Mouse (Mus musculus): ENCODE measurements at regions not wholly inside any gene's neighbourhood (a gene's known extent, or its start where the extent isn't known, plus 50 kb on each side); places are given as distances from the start of the nearest gene placed in this dataset.

DNA sequence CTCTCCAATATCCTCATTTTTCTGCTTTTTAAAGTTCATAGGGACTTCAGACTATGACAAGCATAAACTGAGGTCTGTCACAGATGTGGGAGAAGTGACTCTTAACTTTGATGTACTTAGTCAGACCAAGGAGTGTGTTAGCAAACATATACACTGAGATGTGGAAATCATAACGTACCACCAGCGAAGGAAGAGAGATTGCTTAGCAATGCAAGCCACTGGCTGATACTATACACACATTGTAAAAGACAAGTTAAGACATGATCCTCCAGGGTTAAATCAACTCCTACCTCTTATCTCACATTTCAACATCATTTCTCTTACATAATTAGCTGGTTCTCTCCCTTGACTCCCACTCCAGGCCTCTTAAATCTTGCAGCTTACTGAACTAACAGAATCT, 227.9 kb upstream of the Rarb start:
- H3K4me1 ChIP-seq (ENCODE audit: insufficient read depth, low read length) = no peaks in the 10 kb centered on the region
- H3K36me3 ChIP-seq (ENCODE audit: insufficient read depth, low read length) = no peaks in the 10 kb centered on the region
- H3K4me3 ChIP-seq (ENCODE audit: low read depth, low read length) = no peak overlapping the region
- H3K9ac ChIP-seq (replicated peaks; ENCODE audit: low read length, poor library complexity, severe bottlenecking) = no peak overlapping the region
- no peak overlapping the region for H3K27ac ChIP-seq (ENCODE audit: low read depth, low read length)
- ATAC-seq (ENCODE audit: low FRiP score) (no peak), DNase-seq (ENCODE audit: low spot score) (no peak)
- H3K9me3 ChIP-seq (ENCODE audit: low read length) = no peaks in the 10 kb centered on the region
- WGBS = 84% methylated on average over 2 of the region's 2 CpGs
- no peak overlapping the region for H3K4me2 ChIP-seq (ENCODE audit: low read depth, low read length, poor library complexity, severe bottlenecking)
- H3K27me3 ChIP-seq (ENCODE audit: insufficient read depth, low read length) = no peaks in the 10 kb centered on the region
- TF ChIP-seq CTCF (IDR thresholded peaks at IDR 0.05) = no peak

DNA sequence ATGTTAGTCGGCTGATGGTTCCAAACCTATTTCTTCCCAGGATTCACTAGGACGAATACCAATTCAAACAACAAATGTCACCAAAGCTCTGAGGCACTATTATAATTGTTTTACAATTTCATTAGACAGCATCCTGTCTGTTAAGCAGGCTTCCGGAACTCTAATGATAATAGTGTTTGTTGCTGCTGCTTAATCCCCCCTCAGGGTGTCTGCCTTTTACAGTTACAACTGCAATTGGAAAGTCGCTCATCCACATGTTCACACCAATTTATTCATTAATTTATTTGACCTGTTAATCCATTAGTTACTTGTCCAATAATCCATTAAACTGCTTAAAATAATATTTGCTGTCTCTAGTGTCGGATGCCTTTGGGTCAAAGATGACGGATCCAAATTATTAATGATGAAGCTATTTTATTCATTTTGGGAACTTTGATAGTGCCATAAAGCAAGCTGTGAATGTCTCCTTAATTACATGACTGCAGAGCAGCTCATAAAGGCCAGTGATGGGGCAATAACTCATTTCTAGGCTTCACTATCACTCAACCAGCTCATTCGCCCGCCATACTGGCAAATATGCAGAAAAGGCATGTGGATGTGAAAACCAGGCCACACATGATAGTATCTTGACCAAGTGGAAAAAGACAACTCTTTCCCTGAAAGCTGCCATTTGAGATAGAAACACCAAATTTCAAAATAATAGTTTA, 226.6 kb upstream of the Rarb start:
- Histone ChIP-seq H3K4me3 (ENCODE audit: low read depth, low read length) (no peak overlapping the region), H3K36me3 (ENCODE audit: insufficient read depth, low read length) (no peaks in the 10 kb centered on the region), H3K27ac (ENCODE audit: low read depth, low read length) (no peak overlapping the region), H3K27me3 (ENCODE audit: insufficient read depth, low read length) (no peaks in the 10 kb centered on the region), H3K9me3 (ENCODE audit: low read length) (no peaks in the 10 kb centered on the region), H3K4me2 (ENCODE audit: low read depth, low read length, poor library complexity, severe bottlenecking) (no peak overlapping the region), H3K9ac (replicated peaks; ENCODE audit: low read length, poor library complexity, severe bottlenecking) (no peak overlapping the region), H3K4me1 (ENCODE audit: insufficient read depth, low read length) (no peaks in the 10 kb centered on the region)
- no peak for ATAC-seq (ENCODE audit: low FRiP score)
- no peak for TF ChIP-seq CTCF (IDR thresholded peaks at IDR 0.05)
- WGBS = 74% methylated on average over 8 of the region's 8 CpGs
- DNase-seq (ENCODE audit: low spot score) = peak; percentile 18

DNA sequence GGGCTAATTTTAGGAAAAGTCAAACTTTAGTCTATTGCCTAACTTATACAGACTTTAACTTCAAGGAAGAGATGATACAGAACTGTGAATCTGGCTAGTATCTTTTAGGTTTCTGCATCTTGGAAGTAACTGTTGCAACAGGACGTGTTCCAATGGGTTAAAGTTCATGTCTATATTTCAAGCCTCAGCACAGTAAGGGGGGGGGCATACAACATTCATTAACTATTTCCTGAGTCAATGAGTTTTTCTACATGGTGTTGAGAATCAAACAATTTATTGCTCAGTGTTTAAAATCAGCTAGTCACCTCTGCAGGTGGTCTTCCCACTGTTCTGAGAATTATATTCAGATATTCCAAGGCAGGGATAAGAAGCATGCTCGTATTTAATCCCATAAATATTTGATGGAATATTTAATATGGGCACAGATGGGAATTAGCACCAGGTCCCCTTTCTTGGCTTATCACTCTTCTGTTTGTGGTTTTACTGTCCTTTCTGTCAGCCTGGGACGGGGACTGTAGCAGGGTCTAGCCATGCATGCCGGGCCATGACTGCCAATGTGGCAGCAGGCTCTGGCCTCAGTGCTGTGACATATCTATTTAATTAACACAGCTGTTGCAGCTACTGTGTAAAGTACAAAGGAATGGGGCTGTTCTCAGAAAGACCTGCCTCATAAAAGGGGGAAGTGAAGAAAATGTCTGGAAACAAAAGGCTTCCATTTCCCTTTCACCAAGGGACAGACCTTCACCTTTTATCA, 201.8 kb upstream of the Rarb start:
- ATAC-seq (ENCODE audit: low FRiP score) = no peak
- TF ChIP-seq CTCF (IDR thresholded peaks at IDR 0.05) = no peak

DNA sequence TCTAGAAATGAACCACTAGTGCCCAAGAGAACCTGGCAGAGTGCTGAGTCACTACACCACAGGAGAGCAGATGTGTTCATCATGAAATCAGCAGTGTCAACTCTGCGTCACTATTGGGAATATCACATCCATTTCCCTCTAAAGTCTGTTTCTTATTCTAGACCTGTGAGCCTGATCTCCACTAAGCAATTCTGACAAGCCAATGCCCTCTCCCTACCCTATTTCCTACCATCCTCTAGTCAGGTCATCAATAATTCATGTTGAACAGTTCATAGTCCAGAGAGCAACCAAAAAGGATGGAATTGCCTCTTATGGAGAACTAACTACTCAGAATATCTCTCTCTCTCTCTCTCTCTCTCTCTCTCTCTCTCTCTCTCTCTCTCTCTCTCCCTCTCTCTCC, 194.0 kb upstream of the Rarb start:
- TF ChIP-seq CTCF (IDR thresholded peaks at IDR 0.05) = no peak
- 90% methylated on average over 1 of the region's 1 CpGs for WGBS
- H3K4me2 ChIP-seq (ENCODE audit: low read depth, low read length, poor library complexity, severe bottlenecking) = no peak overlapping the region
- no peak for DNase-seq (ENCODE audit: low spot score)
- H3K27ac ChIP-seq (ENCODE audit: low read depth, low read length) = no peak overlapping the region
- no peaks in the 10 kb centered on the region for H3K27me3 ChIP-seq (ENCODE audit: insufficient read depth, low read length)
- no peak overlapping the region for H3K9ac ChIP-seq (replicated peaks; ENCODE audit: low read length, poor library complexity, severe bottlenecking)
- H3K9me3 ChIP-seq (ENCODE audit: low read length) = no peaks in the 10 kb centered on the region
- no peaks in the 10 kb centered on the region for H3K4me1 ChIP-seq (ENCODE audit: insufficient read depth, low read length)
- no peak overlapping the region for H3K4me3 ChIP-seq (ENCODE audit: low read depth, low read length)
- H3K36me3 ChIP-seq (ENCODE audit: insufficient read depth, low read length) = no peaks in the 10 kb centered on the region
- ATAC-seq (ENCODE audit: low FRiP score) = no peak

More for the DNA sequence above, 201.8 kb upstream of the Rarb start:
- Histone ChIP-seq H3K4me1 (ENCODE audit: insufficient read depth, low read length) (no peaks in the 10 kb centered on the region), H3K36me3 (ENCODE audit: insufficient read depth, low read length) (no peaks in the 10 kb centered on the region), H3K4me2 (ENCODE audit: low read depth, low read length, poor library complexity, severe bottlenecking) (no peak overlapping the region), H3K4me3 (ENCODE audit: low read depth, low read length) (no peak overlapping the region), H3K9me3 (ENCODE audit: low read length) (no peaks in the 10 kb centered on the region), H3K9ac (replicated peaks; ENCODE audit: low read length, poor library complexity, severe bottlenecking) (no peak overlapping the region), H3K27ac (ENCODE audit: low read depth, low read length) (no peak overlapping the region), H3K27me3 (ENCODE audit: insufficient read depth, low read length) (no peaks in the 10 kb centered on the region)
- 33% methylated on average over 4 of the region's 4 CpGs for WGBS
- no peak for DNase-seq (ENCODE audit: low spot score)

DNA sequence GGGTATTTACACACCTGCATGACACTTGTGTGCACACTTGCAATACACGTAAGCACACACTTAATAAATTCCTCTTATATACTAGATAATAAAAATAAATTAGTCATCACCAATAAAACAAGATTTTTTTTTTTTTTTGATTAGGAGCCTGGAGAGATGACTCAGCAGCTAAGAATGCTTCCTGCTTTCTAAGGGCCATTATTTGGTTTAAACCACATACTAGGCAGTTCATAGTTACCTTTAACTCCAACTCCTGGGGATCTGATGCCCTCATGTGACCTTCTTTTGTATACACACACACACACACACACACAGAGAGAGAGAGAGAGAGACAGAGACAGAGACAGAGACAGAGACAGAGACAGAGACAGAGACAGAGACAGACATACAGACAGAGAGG, 193.2 kb upstream of the Rarb start:
- Histone ChIP-seq H3K36me3 (ENCODE audit: insufficient read depth, low read length) (no peaks in the 10 kb centered on the region), H3K27me3 (ENCODE audit: insufficient read depth, low read length) (no peaks in the 10 kb centered on the region), H3K27ac (ENCODE audit: low read depth, low read length) (no peak overlapping the region)

More for the DNA sequence above, 193.2 kb upstream of the Rarb start:
- Histone ChIP-seq H3K4me2 (ENCODE audit: low read depth, low read length, poor library complexity, severe bottlenecking) (no peak overlapping the region), H3K4me3 (ENCODE audit: low read depth, low read length) (no peak overlapping the region), H3K9me3 (ENCODE audit: low read length) (no peaks in the 10 kb centered on the region), H3K9ac (replicated peaks; ENCODE audit: low read length, poor library complexity, severe bottlenecking) (no peak overlapping the region), H3K4me1 (ENCODE audit: insufficient read depth, low read length) (no peaks in the 10 kb centered on the region)
- TF ChIP-seq CTCF (IDR thresholded peaks at IDR 0.05) = no peak
- WGBS = 100% methylated on average over 1 of the region's 1 CpGs
- ATAC-seq (ENCODE audit: low FRiP score) (no peak), DNase-seq (ENCODE audit: low spot score) (no peak)
